Mouse (Mus musculus) CH12.LX (cell line): ENCODE results near the gene Lmna.

Experiments used
- CTCF ChIP-seq, 2 experiments: IDR thresholded peaks in 1 of 2; conservative IDR thresholded peaks in 1 of 2; 2 replicates each; pipeline ENCODE4 v1.5.1; 2011 to 2012; ENCODE audit warnings: low read depth in 2 of 2, low read length in 2 of 2, improper control_type of control experiment in 1 of 2, inconsistent platforms in 1 of 2, mild to moderate bottlenecking in 1 of 2, moderate library complexity in 1 of 2
- E2F4 ChIP-seq: IDR thresholded peaks from 2 replicates; pipeline ENCODE4 v1.6.1; 2011; ENCODE audit warnings: low read depth, low read length, improper control_type of control experiment; ENCODE audit not compliant: insufficient replicate concordance
- EP300 ChIP-seq: IDR thresholded peaks from 2 replicates; pipeline ENCODE4 v1.6.1; 2011; ENCODE audit warnings: low read length, improper control_type of control experiment
- KAT2A ChIP-seq: IDR thresholded peaks from 2 replicates; pipeline ENCODE4 v1.6.1; 2012; ENCODE audit warnings: low read length, improper control_type of control experiment, inconsistent platforms; ENCODE audit not compliant: insufficient replicate concordance
- MYC ChIP-seq: IDR thresholded peaks from 2 replicates; pipeline ENCODE4 v1.6.1; 2011; ENCODE audit warnings: low read depth, mild to moderate bottlenecking, improper control_type of control experiment, low read length
- POLR2A ChIP-seq: IDR thresholded peaks from 2 replicates; pipeline ENCODE4 v1.6.1; 2011; ENCODE audit warnings: low read depth, mild to moderate bottlenecking, improper control_type of control experiment, low read length
- RAD21 ChIP-seq: IDR thresholded peaks from 2 replicates; pipeline ENCODE4 v1.6.1; 2011; ENCODE audit warnings: low read depth, mild to moderate bottlenecking, low read length, improper control_type of control experiment, moderate library complexity
- RCOR1 ChIP-seq: conservative IDR thresholded peaks from 2 replicates; pipeline ENCODE4 v1.6.1; 2012; ENCODE audit warnings: low read depth, mild to moderate bottlenecking, inconsistent platforms, low read length, improper control_type of control experiment
- SMC3 ChIP-seq: IDR thresholded peaks from 2 replicates; pipeline ENCODE4 v1.6.1; 2011; ENCODE audit warnings: low read depth, low read length, improper control_type of control experiment
- ZC3H11A ChIP-seq: IDR thresholded peaks from 2 replicates; pipeline ENCODE4 v1.6.1; 2012; ENCODE audit warnings: low read depth, mild to moderate bottlenecking, inconsistent platforms, low read length, improper control_type of control experiment
- ZKSCAN1 ChIP-seq: IDR thresholded peaks from 2 replicates; pipeline ENCODE4 v1.6.1; 2012; ENCODE audit warnings: low read depth, inconsistent platforms, low read length, improper control_type of control experiment, borderline replicate concordance
- ZMIZ1 ChIP-seq: IDR thresholded peaks from 2 replicates; pipeline ENCODE4 v1.6.1; 2012; ENCODE audit warnings: low read depth, mild to moderate bottlenecking, inconsistent platforms, low read length, improper control_type of control experiment
- ZNF384 ChIP-seq: IDR thresholded peaks from 2 replicates; pipeline ENCODE4 v1.6.1; 2012; ENCODE audit warnings: low read depth, low read length, improper control_type of control experiment, inconsistent platforms

DNA sequence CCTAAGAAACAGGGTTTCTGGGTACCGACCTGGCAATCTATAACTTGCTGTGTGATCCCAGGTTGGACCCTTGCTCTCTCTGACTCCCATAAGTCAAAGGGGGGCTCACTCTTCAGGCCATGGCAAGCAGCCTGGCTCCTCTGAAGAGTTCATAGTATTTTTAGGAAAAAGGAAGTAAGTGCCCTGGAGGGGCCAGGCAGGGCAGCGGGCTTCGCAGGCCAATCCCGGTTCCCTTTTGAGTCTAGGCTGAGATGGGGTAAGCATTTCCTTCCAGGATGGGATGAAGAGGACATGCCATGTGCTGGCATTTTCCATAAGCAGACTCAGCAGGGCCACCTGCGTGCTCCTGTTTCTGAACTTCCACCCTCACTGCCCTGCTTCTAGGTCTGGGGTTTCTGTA is 49.7 kb downstream of the Lmna start:
- TF ChIP-seq ZC3H11A (no peak), CTCF (conservative IDR thresholded peaks at IDR 0.05 in 1 of 2, IDR thresholded peaks at IDR 0.05 in 1 of 2; ENCODE audit: low read depth in 2 of 2, low read length in 2 of 2) (no peak), ZMIZ1 (no peak), ZNF384 (no peak), RCOR1 (no peak), MYC (no peak), SMC3 (no peak), KAT2A (no peak), ZKSCAN1 (no peak), POLR2A (no peak), E2F4 (no peak), EP300 (no peak), RAD21 (no peak)
